Mouse (Mus musculus) C2C12 (cell line): ENCODE data around the gene Rock2.

Source experiments
- CEBPB ChIP-seq: IDR thresholded peaks from one replicate; pipeline ENCODE4 v1.6.1; 2011; ENCODE audit warnings: low read depth, mild to moderate bottlenecking, control low read depth, moderate library complexity
- CTCF ChIP-seq: IDR thresholded peaks from one replicate; pipeline ENCODE4 v1.5.1; 2011; ENCODE audit not compliant: control insufficient read depth, insufficient read depth, insufficient read length
- MAX ChIP-seq: IDR thresholded peaks from one replicate; pipeline ENCODE4 v1.6.1; 2011; ENCODE audit warnings: mild to moderate bottlenecking, control low read depth
- MYOD1 ChIP-seq: IDR thresholded peaks from one replicate; pipeline ENCODE4 v1.6.1; 2011; ENCODE audit warnings: low read depth; ENCODE audit not compliant: control insufficient read depth, insufficient read length
- MYOG ChIP-seq: IDR thresholded peaks from one replicate; pipeline ENCODE4 v1.6.1; 2011; ENCODE audit not compliant: control insufficient read depth, insufficient read length; ENCODE audit errors: extremely low read depth
- USF1 ChIP-seq: IDR thresholded peaks from one replicate; pipeline ENCODE4 v1.6.1; 2011; ENCODE audit warnings: low read depth, mild to moderate bottlenecking, control low read depth, moderate library complexity

DNA sequence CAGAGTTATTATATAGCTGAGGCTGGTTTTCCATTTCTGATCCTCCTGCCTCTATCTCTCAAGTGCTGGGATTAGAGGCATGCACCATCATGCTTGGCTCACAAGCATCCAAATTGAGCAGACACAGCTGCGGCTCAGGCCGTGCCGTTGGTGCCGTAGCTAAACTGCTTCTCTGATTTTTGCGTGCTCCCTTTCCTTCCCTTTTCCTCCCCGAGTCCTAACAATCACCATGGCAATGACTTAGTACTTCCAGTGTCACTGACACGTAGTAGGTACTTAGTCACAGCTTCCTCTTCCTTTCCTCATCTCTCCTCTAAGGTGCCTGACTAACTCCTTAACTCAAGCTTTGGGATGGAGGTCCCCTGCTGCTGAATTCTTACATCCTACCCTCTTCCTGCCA is 19.0 kb upstream of the Rock2 start:
- TF ChIP-seq CTCF, result no peak
- TF ChIP-seq MYOG, result no peak
- TF ChIP-seq CEBPB, result no peak
- TF ChIP-seq USF1, result no peak
- no peak for TF ChIP-seq MYOD1
- TF ChIP-seq MAX, result no peak
